Mouse (Mus musculus) left cerebral cortex, adult 9 months (tissue): ENCODE data around the gene Sgpl1.
A peak's percentile ranks its signal among the peaks of the same experiment; 100 is the strongest.

Source experiments
- DNase-seq, 2 experiments: peaks; one replicate each; pipeline ENCODE4 v3.0.0; 2022; ENCODE audit warnings: low spot score in 2 of 2

The Sgpl1 gene

GRCm38 (mm10) chr10:61147157-61148040 lies at the start of gene Sgpl1:
Gene Sgpl1, minus strand, starts transcription at chr10:61147703.
- peak; percentile 52 to 86 for DNase-seq

GRCm38 (mm10) chr10:61195718-61196291 lies 48.3 kb upstream of the Sgpl1 start:
- DNase-seq, result no peak

- no peak for DNase-seq
These were observed 47.7 kb upstream of the Sgpl1 start for GRCm38 (mm10) chr10:61195216-61195615.

GRCm38 (mm10) chr10:61194611-61195010 lies 47.1 kb upstream of the Sgpl1 start:
- DNase-seq, result no peak

GRCm38 (mm10) chr10:61188010-61188409 lies 40.5 kb upstream of the Sgpl1 start:
- no peak for DNase-seq

- DNase-seq, result no peak
These were observed 39.5 kb upstream of the Sgpl1 start for GRCm38 (mm10) chr10:61187001-61187400.

- no peak for DNase-seq
These were observed 32.4 kb upstream of the Sgpl1 start for GRCm38 (mm10) chr10:61179927-61180326.

GRCm38 (mm10) chr10:61178687-61179086 lies 31.2 kb upstream of the Sgpl1 start:
- DNase-seq, result no peak

GRCm38 (mm10) chr10:61177751-61178150 lies 30.2 kb upstream of the Sgpl1 start:
- no peak for DNase-seq

GRCm38 (mm10) chr10:61176221-61176790 lies 28.8 kb upstream of the Sgpl1 start:
- DNase-seq, result no peak

- peak in 1 of 2 experiments; percentile 32 for DNase-seq
These were observed 28.1 kb upstream of the Sgpl1 start for GRCm38 (mm10) chr10:61175442-61176204.

- no peak for DNase-seq
These were observed 27.4 kb upstream of the Sgpl1 start for GRCm38 (mm10) chr10:61174711-61175441.

- DNase-seq, result no peak
These were observed 25.0 kb upstream of the Sgpl1 start for GRCm38 (mm10) chr10:61172496-61172895.

GRCm38 (mm10) chr10:61171654-61172053 lies 24.2 kb upstream of the Sgpl1 start, which contains the start of gene Tbata:
Gene Tbata, plus strand, starts transcription at chr10:61171954.
- DNase-seq, result no peak

GRCm38 (mm10) chr10:61168393-61168792 lies 20.9 kb upstream of the Sgpl1 start:
- no peak for DNase-seq

- DNase-seq, result no peak
These were observed 20.0 kb upstream of the Sgpl1 start for GRCm38 (mm10) chr10:61167333-61168096.

- no peak for DNase-seq
These were observed 14.9 kb upstream of the Sgpl1 start for GRCm38 (mm10) chr10:61162366-61162765.

- DNase-seq, result no peak
These were observed 13.2 kb upstream of the Sgpl1 start for GRCm38 (mm10) chr10:61160671-61161070.

- no peak for DNase-seq
These were observed 12.6 kb upstream of the Sgpl1 start for GRCm38 (mm10) chr10:61160089-61160488.

GRCm38 (mm10) chr10:61158594-61158993 lies 11.1 kb upstream of the Sgpl1 start:
- DNase-seq, result no peak

GRCm38 (mm10) chr10:61156453-61156852 lies 8.9 kb upstream of the Sgpl1 start:
- no peak for DNase-seq
